Mouse (Mus musculus) intestine, embryonic 15.5 days (tissue): ENCODE measurements at regions not wholly inside any gene's neighbourhood (a gene's known extent, or its start where the extent isn't known, plus 50 kb on each side); places are given as distances from the start of the nearest gene placed in this dataset.

Source experiments
- ATAC-seq: fragments of 200-750 bp; cut with Nextera tagmentation; 2 replicates; pipeline ENCODE4 v1.8.0; 2017; ENCODE audit warnings: moderate TSS enrichment, moderate library complexity
- H3K27ac ChIP-seq: fragments of 300-500 bp; sonication (generic); 2 replicates; pipeline ENCODE4 v1.5.1; 2015; ENCODE audit warnings: mild to moderate bottlenecking, inconsistent platforms
- H3K27me3 ChIP-seq: fragments of 300-500 bp; sonication (generic); replicated peaks from 2 replicates; pipeline ENCODE4 v1.6.1; 2015; ENCODE audit warnings: inconsistent platforms
- H3K36me3 ChIP-seq: fragments of 300-500 bp; sonication (generic); 2 replicates; pipeline ENCODE4 v1.6.1; 2015; ENCODE audit warnings: inconsistent platforms
- H3K4me1 ChIP-seq: fragments of 300-500 bp; sonication (generic); replicated peaks from 2 replicates; pipeline ENCODE4 v1.6.1; 2015; ENCODE audit warnings: inconsistent platforms
- H3K4me2 ChIP-seq: fragments of 300-500 bp; sonication (generic); replicated peaks from 2 replicates; pipeline ENCODE4 v1.6.1; 2015; ENCODE audit warnings: mild to moderate bottlenecking, inconsistent platforms
- H3K4me3 ChIP-seq: fragments of 300-500 bp; sonication (generic); replicated peaks from 2 replicates; pipeline ENCODE4 v1.5.1; 2015; ENCODE audit warnings: inconsistent platforms
- H3K9ac ChIP-seq: fragments of 300-500 bp; sonication (generic); 2 replicates; pipeline ENCODE4 v1.6.1; 2015; ENCODE audit warnings: inconsistent platforms
- H3K9me3 ChIP-seq: fragments of 300-500 bp; sonication (generic); 2 replicates; pipeline ENCODE4 v1.6.1; 2016; ENCODE audit warnings: inconsistent platforms
- WGBS: fragments of 180-500 bp; shearing (Covaris S2); methylation state at CpG from one replicate; pipeline ENCODE4 v1.1.7; 2015; 5-methylcytosine and 5-hydroxymethylcytosine counted together

DNA sequence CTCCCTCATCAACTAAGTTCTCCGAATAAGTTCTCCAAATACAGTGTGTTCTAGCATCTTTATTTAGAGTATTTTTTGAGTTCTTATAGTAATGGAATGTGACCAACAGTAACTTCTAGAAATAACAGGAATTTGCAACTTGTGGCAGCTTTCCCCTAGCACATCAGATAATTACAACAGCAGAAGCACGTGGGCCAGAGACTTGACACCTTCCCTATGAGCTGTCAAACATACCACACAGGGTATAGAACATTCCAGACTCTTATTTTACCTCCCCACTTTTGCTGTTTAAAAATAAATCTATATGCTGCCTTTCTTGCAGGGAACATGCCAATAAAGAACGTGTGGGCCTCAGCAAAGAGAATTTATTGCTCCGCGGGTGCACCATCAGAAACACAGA lies 77.4 kb upstream of the Commd8 start:
- H3K36me3 ChIP-seq, result no peaks in the 10 kb centered on the region
- H3K4me2 ChIP-seq, result no peak overlapping the region
- H3K4me1 ChIP-seq, result no peaks in the 10 kb centered on the region
- no peak overlapping the region for H3K4me3 ChIP-seq
- H3K9ac ChIP-seq, result no peak overlapping the region
- WGBS, result 81% methylated on average over 5 of the region's 5 CpGs
- no peak overlapping the region for H3K27ac ChIP-seq
- no peaks in the 10 kb centered on the region for H3K27me3 ChIP-seq
- H3K9me3 ChIP-seq, result no peaks in the 10 kb centered on the region
- ATAC-seq, result no peak

DNA sequence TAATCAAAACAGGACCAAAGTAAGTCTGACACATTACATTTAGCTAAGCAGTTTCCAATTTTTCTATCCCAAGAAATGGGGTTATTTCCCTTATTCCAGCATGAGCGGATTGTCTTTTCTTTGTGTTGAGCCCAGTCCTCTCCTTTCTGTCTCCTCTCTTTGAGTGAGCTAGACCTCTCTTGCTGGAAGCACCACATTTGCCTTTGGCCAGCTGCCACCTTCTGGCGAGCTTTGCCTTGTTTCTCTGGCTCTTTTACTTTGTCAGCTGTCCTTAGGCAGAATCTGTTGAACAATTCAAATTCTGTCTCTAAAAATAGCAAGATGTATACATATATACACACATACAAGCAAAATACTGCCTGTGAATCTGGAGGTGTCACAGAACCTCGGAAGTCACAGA lies 76.1 kb upstream of the Commd8 start:
- Histone ChIP-seq H3K9me3 (no peaks in the 10 kb centered on the region), H3K27me3 (no peaks in the 10 kb centered on the region), H3K4me2 (no peak overlapping the region), H3K4me3 (no peak overlapping the region), H3K36me3 (no peaks in the 10 kb centered on the region), H3K4me1 (no peaks in the 10 kb centered on the region), H3K9ac (no peak overlapping the region), H3K27ac (no peak overlapping the region)
- 68% methylated on average over 3 of the region's 3 CpGs for WGBS
- ATAC-seq, result no peak

DNA sequence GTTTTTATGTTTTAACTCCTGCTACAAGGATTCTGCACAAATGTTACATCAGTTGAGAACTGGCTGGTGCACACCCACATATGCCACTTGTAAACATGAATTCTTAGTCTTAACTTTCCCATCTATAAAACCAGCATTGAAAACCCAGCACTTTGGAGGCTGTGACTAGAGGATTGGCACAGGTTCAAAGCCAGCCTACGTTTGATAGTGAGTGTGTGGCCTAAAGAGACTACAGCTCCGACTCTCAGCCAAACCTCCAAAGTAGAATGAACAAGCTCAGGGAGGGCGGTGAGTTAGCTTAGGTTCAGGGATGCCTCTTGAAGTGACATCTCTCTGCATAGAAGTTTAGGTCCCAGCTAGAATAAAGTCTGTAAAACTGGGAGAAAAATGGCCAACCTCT lies 75.0 kb upstream of the Commd8 start:
- 78% methylated on average over 3 of the region's 3 CpGs for WGBS

DNA sequence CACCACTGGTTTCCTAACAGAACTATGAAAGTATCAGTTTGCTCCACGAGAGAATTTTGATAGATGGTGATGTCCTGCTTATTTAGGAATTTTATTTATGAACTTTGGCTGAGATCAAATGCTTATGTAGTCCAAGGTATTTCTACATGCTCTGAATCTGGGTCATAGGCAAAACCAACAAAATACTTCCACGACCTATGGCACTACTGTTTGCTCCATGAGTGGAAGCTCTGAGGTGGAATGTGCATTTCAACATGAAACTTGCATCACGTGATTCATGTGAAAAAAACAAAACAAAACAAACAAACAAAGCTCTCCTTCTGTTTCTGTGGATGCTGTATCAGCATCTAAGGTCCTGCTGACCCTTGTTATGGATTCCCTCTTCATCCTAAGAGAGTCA lies 73.5 kb upstream of the Commd8 start:
- Histone ChIP-seq H3K9ac (no peak overlapping the region), H3K4me3 (no peak overlapping the region), H3K4me1 (no peaks in the 10 kb centered on the region), H3K9me3 (no peaks in the 10 kb centered on the region), H3K27me3 (no peaks in the 10 kb centered on the region), H3K4me2 (no peak overlapping the region), H3K27ac (no peak overlapping the region), H3K36me3 (no peaks in the 10 kb centered on the region)
- 85% methylated on average over 3 of the region's 3 CpGs for WGBS
- ATAC-seq, result no peak

More for the DNA sequence above, 75.0 kb upstream of the Commd8 start:
- H3K9me3 ChIP-seq, result no peaks in the 10 kb centered on the region
- H3K9ac ChIP-seq, result no peak overlapping the region
- H3K36me3 ChIP-seq, result no peaks in the 10 kb centered on the region
- no peak overlapping the region for H3K27ac ChIP-seq
- no peaks in the 10 kb centered on the region for H3K27me3 ChIP-seq
- H3K4me1 ChIP-seq, result no peaks in the 10 kb centered on the region
- H3K4me2 ChIP-seq, result no peak overlapping the region
- no peak for ATAC-seq
- H3K4me3 ChIP-seq, result no peak overlapping the region

DNA sequence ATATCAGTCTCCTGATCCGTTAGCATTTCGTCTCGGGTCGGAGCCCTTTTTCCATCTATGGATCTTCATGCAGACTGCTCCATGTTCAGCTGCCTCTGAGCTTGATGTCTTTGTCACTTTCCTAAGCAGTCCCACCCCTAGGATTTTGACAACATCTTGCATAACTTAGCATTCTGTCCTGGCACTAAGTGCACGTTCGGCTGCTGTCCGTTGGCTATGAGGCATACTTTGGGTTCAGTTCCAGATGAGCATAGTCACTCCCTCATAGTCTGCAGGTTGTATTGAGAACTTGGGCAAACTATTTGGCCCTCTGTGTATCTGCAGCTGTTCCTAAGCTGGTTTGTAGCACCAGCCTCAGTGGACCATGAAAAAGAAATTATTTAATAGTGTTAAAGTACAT lies 72.3 kb upstream of the Commd8 start:
- no peak for ATAC-seq
- Histone ChIP-seq H3K9me3 (no peaks in the 10 kb centered on the region), H3K27ac (no peak overlapping the region), H3K4me2 (no peak overlapping the region), H3K9ac (no peak overlapping the region), H3K36me3 (no peaks in the 10 kb centered on the region), H3K4me3 (no peak overlapping the region), H3K27me3 (no peaks in the 10 kb centered on the region), H3K4me1 (no peaks in the 10 kb centered on the region)
- WGBS, result 93% methylated on average over 7 of the region's 7 CpGs

DNA sequence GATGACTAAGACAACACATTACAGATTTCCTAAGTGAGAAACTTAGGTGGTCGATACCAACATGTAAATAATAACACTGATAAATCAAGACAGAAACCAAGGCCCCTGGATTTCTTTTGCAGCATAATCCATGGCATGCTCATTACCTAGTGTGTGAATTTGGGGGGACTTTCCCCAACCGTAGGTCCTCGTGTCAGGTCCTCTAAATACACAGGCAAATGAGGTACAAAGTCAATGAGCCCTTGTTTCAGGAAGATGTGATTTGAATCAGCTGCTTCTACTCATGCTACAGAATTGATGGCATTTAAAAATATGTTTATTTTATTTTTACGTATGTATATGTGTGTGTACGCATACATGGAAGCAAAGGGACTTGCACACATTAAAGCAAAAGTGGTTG lies 59.0 kb upstream of the Commd8 start:
- no peaks in the 10 kb centered on the region for H3K9me3 ChIP-seq
- H3K4me2 ChIP-seq, result no peak overlapping the region
- no peak for ATAC-seq
- no peak overlapping the region for H3K4me3 ChIP-seq
- 80% methylated on average over 5 of the region's 5 CpGs for WGBS
- no peak overlapping the region for H3K9ac ChIP-seq
- no peaks in the 10 kb centered on the region for H3K27me3 ChIP-seq
- no peaks in the 10 kb centered on the region for H3K36me3 ChIP-seq
- H3K27ac ChIP-seq, result no peak overlapping the region
- H3K4me1 ChIP-seq, result no peaks in the 10 kb centered on the region

DNA sequence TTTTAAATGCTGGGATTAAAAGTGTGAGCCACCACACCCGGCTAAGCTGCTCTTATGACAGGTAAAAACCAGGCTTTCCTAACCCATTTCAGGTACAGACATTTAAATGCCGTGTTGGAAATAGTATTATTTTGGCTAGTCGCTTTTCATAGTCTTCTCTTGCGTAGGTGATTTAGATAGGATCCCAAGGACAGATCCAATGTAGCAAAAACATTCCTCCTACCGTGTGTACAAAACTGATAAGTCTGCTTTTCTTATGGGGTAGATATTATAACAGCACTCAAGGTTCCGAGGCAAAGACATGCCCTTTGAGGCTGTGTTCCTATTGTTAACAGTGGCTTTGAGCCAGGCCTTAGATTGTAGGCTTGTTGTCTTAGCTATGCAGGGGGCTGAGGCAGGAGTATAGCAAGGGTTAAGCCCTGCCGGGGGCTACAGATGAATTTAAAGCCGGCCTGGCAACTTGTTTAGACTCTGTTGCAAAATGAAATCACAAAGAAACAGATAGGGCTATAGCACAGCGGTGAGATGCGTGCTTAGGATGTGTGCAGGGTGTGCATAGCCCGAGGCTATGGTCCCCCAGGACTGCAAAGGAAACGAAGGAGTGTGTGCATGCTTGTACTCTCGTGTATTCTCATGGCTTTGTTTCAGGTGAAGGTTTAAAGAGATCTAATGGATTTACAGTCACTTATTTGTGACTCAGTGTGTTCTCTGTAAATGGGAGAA lies 57.7 kb upstream of the Commd8 start:
- H3K27ac ChIP-seq, result no peak overlapping the region
- no peaks in the 10 kb centered on the region for H3K36me3 ChIP-seq
- H3K9ac ChIP-seq, result no peak overlapping the region
- no peaks in the 10 kb centered on the region for H3K27me3 ChIP-seq
- WGBS, result 79% methylated on average over 13 of the region's 13 CpGs
- H3K4me1 ChIP-seq, result no peaks in the 10 kb centered on the region
- no peak overlapping the region for H3K4me3 ChIP-seq
- no peaks in the 10 kb centered on the region for H3K9me3 ChIP-seq
- ATAC-seq, result no peak
- no peak overlapping the region for H3K4me2 ChIP-seq

DNA sequence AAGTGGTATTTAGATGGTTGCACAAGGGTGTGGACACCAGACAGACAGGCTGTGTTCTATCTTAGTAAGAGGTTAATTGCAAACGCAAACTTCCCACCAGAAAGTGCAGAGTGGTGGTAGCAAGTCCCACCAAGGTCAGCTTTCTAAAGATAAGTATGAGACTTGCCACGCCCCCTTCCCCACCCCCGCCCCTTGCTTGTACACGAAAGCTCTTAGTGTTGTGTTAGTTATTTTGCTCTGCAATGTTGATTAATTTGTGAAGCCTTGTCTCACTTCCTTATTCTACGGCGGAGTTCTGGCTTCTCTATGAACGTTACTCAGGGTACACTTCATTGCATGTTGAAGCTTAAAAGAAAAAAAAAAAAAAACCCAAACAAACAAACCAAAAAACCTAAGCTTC lies 57.1 kb upstream of the Commd8 start:
- H3K27ac ChIP-seq, result no peak overlapping the region
- 30% methylated on average over 7 of the region's 7 CpGs for WGBS

DNA sequence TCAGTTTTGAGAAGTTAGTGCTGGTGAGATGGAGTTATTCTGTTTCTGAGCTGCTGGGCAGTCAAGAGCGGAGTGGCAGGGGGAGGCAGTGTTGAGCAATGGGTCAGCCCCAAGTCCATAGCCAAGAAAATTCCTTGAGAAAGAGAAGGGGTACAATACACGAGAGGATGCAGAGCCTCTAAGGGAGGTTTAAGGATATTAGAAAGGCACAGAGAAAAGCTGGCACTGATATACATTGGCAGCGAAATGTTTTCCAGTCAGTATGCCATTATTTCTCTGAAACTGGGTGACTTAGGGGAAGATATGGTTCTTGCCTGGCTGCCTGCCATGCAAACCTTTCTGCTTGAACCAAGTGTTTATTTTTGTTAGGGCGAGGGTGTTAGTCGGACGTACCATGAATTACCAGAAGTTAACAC lies 56.6 kb upstream of the Commd8 start:
- H3K27ac ChIP-seq, result no peak overlapping the region
- 30% methylated on average over 6 of the region's 6 CpGs for WGBS
- no peaks in the 10 kb centered on the region for H3K27me3 ChIP-seq
- H3K9ac ChIP-seq, result no peak overlapping the region
- no peaks in the 10 kb centered on the region for H3K4me1 ChIP-seq
- peak; percentile 15; the same call in 1 of the 2 replicates for ATAC-seq
- H3K4me3 ChIP-seq, result no peak overlapping the region
- no peaks in the 10 kb centered on the region for H3K9me3 ChIP-seq
- no peak overlapping the region for H3K4me2 ChIP-seq
- no peaks in the 10 kb centered on the region for H3K36me3 ChIP-seq

More for the DNA sequence above, 57.1 kb upstream of the Commd8 start:
- peak; percentile 43; the same call in 1 of the 2 replicates for ATAC-seq
- Histone ChIP-seq H3K4me1 (no peaks in the 10 kb centered on the region), H3K4me2 (no peak overlapping the region), H3K36me3 (no peaks in the 10 kb centered on the region), H3K9ac (no peak overlapping the region), H3K4me3 (no peak overlapping the region), H3K9me3 (no peaks in the 10 kb centered on the region), H3K27me3 (no peaks in the 10 kb centered on the region)

DNA sequence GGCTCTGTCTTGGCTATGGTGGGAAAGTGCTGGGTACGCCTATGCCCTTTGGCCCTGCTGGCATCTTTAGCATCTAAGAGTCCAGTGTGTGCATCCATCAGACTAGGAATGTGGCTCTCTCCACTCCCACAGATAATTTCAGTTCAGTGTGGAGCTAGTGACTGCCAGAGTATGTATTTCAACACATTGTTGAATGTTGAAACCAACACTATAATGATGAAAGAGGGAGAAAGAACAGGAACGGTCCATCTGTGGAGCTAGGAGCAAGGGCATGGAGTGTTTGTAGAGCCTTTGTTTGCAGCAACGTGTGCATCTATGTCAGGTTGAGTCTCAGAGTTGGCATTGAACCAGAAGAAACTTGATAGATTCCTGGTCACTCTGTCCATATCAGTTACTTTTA lies 54.9 kb upstream of the Commd8 start:
- Histone ChIP-seq H3K4me1 (no peaks in the 10 kb centered on the region), H3K4me2 (no peak overlapping the region), H3K9me3 (no peaks in the 10 kb centered on the region), H3K9ac (no peak overlapping the region), H3K4me3 (no peak overlapping the region), H3K27me3 (no peaks in the 10 kb centered on the region), H3K27ac (no peak overlapping the region), H3K36me3 (no peaks in the 10 kb centered on the region)
- WGBS, result 87% methylated on average over 3 of the region's 3 CpGs
- ATAC-seq, result no peak

DNA sequence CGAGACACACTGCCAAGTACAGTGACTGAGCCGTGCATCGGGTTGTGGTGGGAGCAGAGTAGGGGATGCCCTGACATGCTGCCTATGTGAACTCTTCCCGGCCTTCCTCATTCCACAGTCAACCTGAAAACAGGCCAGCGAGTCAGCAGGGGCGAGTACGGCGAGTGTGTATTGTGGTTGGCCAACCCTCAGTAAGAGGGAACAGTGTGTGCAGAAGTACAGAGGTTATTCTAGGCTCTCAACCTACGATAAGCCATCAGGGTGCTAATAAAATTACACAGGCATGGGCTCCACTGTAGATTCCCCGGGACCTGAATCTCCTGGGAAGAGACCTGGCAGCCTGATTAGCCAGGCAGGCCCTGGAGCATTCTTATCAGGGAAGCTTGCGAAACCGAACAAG lies 51.7 kb upstream of the Commd8 start:
- 77% methylated on average over 12 of the region's 12 CpGs for WGBS
- Histone ChIP-seq H3K4me3 (no peak overlapping the region), H3K9ac (no peak overlapping the region), H3K36me3 (no peaks in the 10 kb centered on the region), H3K27ac (no peak overlapping the region), H3K27me3 (no peaks in the 10 kb centered on the region), H3K4me2 (no peak overlapping the region), H3K9me3 (no peaks in the 10 kb centered on the region), H3K4me1 (no peaks in the 10 kb centered on the region)
- ATAC-seq, result peak; percentile 77

DNA sequence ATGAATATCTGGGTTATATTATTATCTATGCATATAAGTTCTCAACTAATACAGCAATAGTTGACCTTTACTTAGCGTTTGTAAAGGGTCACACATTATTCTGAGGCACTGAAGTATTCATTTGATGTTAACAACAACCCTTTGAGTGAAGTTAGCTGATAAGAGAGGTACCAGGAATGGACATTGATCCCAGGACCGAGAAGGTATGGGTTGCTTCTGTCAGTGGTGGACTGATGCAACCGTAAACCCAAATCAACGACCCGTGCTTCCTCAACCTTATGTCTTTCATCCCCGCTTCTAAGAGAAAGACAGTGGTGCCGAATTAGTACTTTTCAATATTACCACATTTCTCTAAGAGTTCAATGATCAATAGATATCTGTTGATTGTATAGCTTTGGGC lies 51.3 kb upstream of the Commd8 start:
- Histone ChIP-seq H3K4me3 (no peak overlapping the region), H3K36me3 (no peaks in the 10 kb centered on the region), H3K9ac (no peak overlapping the region), H3K27me3 (no peaks in the 10 kb centered on the region), H3K27ac (no peak overlapping the region), H3K4me1 (no peaks in the 10 kb centered on the region), H3K4me2 (no peak overlapping the region), H3K9me3 (no peaks in the 10 kb centered on the region)
- ATAC-seq, result peak; percentile 36; the same call in 1 of the 2 replicates
- WGBS, result 87% methylated on average over 7 of the region's 7 CpGs
